Mouse (Mus musculus): ENCODE measurements at regions not wholly inside any gene's neighbourhood (a gene's known extent, or its start where the extent isn't known, plus 50 kb on each side); places are given as distances from the start of the nearest gene placed in this dataset.

GRCm38 (mm10) chr9:46643551-46643950, 323.8 kb upstream of the 4931429L15Rik start:
- H3K27ac ChIP-seq: no peak overlapping the region
- WGBS: 64% methylated on average over 3 of the region's 3 CpGs
- ATAC-seq (ENCODE audit: low FRiP score): no peak

DNA sequence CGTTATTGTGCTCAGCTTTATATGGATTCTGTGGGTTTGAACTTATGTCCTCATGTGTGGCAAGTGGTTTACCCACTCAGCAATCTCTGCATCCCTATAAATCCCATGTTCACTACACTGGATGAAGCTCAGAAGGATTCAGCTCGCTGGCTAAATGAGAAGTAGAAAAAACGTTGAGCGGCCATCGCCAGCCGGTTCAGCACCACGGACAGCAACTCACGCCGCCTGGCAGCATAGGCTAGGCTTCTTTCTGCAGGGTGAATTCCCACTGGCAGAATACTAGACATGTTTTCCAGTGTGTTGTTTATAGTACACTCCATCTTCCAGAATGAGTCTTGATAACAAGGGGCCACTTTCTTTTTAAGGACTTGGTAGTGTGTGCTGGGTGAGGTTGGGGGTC, 322.9 kb upstream of the 4931429L15Rik start:
- H3K4me1 ChIP-seq (replicated peaks; ENCODE audit: control insufficient read depth, insufficient read depth, low read length): 0 out of 2 replicates have a peak, but pooled peaks cover 13% of the 10 kb centered on the region
- no peak overlapping the region for H3K27ac ChIP-seq
- H3K4me2 ChIP-seq (replicated peaks): no peak overlapping the region
- no peak overlapping the region for H3K9ac ChIP-seq
- H3K4me3 ChIP-seq (replicated peaks; ENCODE audit: low read length): no peak overlapping the region
- no peaks in the 10 kb centered on the region for H3K9me3 ChIP-seq (ENCODE audit: control insufficient read depth, low read length)
- H3K36me3 ChIP-seq (replicated peaks; ENCODE audit: control insufficient read depth, insufficient read depth): no peaks in the 10 kb centered on the region
- peak; percentile 72 for DNase-seq (ENCODE audit: low spot score)
- 6% methylated on average over 9 of the region's 9 CpGs for WGBS
- H3K27me3 ChIP-seq (ENCODE audit: control insufficient read depth, insufficient read depth, low read length): no peaks in the 10 kb centered on the region
- ATAC-seq (ENCODE audit: low FRiP score): no peak

More at GRCm38 (mm10) chr9:46643551-46643950, 323.8 kb upstream of the 4931429L15Rik start:
- no peak for DNase-seq (ENCODE audit: low spot score)
- H3K9me3 ChIP-seq (ENCODE audit: control insufficient read depth, low read length): no peaks in the 10 kb centered on the region
- no peaks in the 10 kb centered on the region for H3K27me3 ChIP-seq (ENCODE audit: control insufficient read depth, insufficient read depth, low read length)
- H3K4me1 ChIP-seq (replicated peaks; ENCODE audit: control insufficient read depth, insufficient read depth, low read length): 0 out of 2 replicates have a peak, but pooled peaks cover 13% of the 10 kb centered on the region
- H3K4me2 ChIP-seq (replicated peaks): no peak overlapping the region
- no peaks in the 10 kb centered on the region for H3K36me3 ChIP-seq (replicated peaks; ENCODE audit: control insufficient read depth, insufficient read depth)
- no peak overlapping the region for H3K9ac ChIP-seq
- H3K4me3 ChIP-seq (replicated peaks; ENCODE audit: low read length): no peak overlapping the region

DNA sequence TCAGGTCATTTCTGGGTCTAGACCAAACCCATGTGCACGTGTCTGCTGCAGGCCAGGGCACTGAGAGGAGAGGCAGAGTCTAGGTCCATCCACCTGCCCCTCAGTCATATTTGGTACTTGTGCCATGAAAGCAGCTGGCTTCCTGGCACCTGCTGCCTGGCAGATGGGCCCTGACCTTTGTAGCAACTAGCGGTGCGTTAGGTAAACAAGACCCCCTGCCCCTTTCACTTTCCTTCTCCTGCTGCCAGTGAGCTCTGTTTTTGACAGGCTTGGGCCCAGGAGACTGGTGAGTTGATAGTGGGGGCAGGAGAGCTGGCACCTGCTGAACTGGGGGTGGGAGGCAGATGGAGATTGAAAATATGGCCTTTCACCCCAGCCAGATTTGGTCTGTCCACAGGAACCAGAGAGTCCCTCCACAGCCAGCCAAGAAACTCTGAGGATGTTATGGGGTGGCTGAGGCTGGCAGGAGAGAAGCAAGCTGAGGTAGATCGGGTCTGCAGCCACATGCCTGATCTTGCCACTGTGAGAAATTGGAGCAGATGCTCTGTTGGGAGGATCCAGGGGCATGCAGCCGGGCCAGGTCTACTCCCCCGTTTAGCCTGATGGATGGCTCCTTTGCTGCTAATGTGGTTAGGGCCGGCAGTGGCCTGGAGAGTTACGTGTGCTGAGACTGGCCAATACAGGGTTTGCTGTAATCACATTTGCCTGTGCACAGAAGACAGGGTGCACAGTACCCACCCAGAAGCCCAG, 316.6 kb upstream of the 4931429L15Rik start:
- no peaks in the 10 kb centered on the region for H3K36me3 ChIP-seq (replicated peaks; ENCODE audit: control insufficient read depth, insufficient read depth)
- no peak overlapping the region for H3K27ac ChIP-seq
- H3K9me3 ChIP-seq (ENCODE audit: control insufficient read depth, low read length): no peaks in the 10 kb centered on the region
- no peak overlapping the region for H3K4me2 ChIP-seq (replicated peaks)
- H3K4me3 ChIP-seq (replicated peaks; ENCODE audit: low read length): no peak overlapping the region
- H3K27me3 ChIP-seq (ENCODE audit: control insufficient read depth, insufficient read depth, low read length): no peaks in the 10 kb centered on the region
- 42% methylated on average over 8 of the region's 8 CpGs for whole genome bisulfite sequencing
- peak; percentile 48; the same call in 1 of the 2 replicates for ATAC-seq (ENCODE audit: low FRiP score)
- no peaks in the 10 kb centered on the region for H3K4me1 ChIP-seq (replicated peaks; ENCODE audit: control insufficient read depth, insufficient read depth, low read length)
- no peak for DNase-seq (ENCODE audit: low spot score)
- H3K9ac ChIP-seq: no peak overlapping the region

DNA sequence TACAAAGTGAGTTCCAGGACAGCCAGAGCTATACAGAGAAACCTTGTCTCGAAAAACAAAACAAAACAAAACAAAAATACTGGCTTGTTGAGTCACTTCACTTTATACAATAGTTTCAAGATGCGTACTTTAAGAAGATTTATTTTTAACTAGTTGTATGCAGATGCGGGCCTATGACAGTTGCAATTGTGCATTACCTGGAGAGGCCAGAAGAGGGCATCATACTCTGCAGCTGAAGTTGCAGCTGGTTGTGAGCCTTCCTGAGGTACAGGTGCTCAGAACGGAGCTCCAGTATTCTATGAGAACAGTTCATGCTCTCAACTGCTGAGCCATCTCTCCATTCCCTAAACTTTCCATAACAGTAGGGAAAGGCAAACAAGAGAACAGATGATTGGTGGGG, 314.2 kb upstream of the 4931429L15Rik start:
- 88% methylated on average over 4 of the region's 4 CpGs for WGBS
- H3K27me3 ChIP-seq (ENCODE audit: control insufficient read depth, insufficient read depth, low read length): no peaks in the 10 kb centered on the region
- no peaks in the 10 kb centered on the region for H3K9me3 ChIP-seq (ENCODE audit: control insufficient read depth, low read length)
- no peaks in the 10 kb centered on the region for H3K4me1 ChIP-seq (replicated peaks; ENCODE audit: control insufficient read depth, insufficient read depth, low read length)
- H3K27ac ChIP-seq: no peak overlapping the region
- no peak for DNase-seq (ENCODE audit: low spot score)
- no peak overlapping the region for H3K4me2 ChIP-seq (replicated peaks)
- no peak for ATAC-seq (ENCODE audit: low FRiP score)
- H3K4me3 ChIP-seq (replicated peaks; ENCODE audit: low read length): no peak overlapping the region
- H3K36me3 ChIP-seq (replicated peaks; ENCODE audit: control insufficient read depth, insufficient read depth): no peaks in the 10 kb centered on the region
- no peak overlapping the region for H3K9ac ChIP-seq

DNA sequence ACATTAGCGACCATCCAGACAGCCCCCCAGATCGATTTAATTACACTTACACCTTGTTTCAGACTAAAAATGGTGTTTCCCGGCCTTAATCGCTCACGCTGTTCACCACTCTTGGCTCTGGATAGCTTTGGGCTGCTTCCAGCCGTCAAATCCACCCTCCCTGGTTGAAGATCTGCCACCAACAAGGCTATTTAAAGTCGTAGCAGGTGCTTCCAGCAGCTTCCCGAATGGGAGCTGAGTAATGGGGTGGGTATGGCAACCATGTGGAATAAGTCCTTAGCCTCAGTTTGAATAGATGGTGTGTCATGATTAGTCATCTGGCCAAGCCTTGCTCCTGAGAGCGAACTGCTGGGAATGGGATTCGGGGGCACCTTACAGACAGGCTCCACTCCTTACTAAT, 312.8 kb upstream of the 4931429L15Rik start:
- DNase-seq (ENCODE audit: low spot score) (no peak), ATAC-seq (ENCODE audit: low FRiP score) (no peak)
- no peak overlapping the region for H3K4me3 ChIP-seq (replicated peaks; ENCODE audit: low read length)
- no peak overlapping the region for H3K9ac ChIP-seq
- no peaks in the 10 kb centered on the region for H3K9me3 ChIP-seq (ENCODE audit: control insufficient read depth, low read length)
- no peaks in the 10 kb centered on the region for H3K4me1 ChIP-seq (replicated peaks; ENCODE audit: control insufficient read depth, insufficient read depth, low read length)
- no peaks in the 10 kb centered on the region for H3K36me3 ChIP-seq (replicated peaks; ENCODE audit: control insufficient read depth, insufficient read depth)
- 72% methylated on average over 10 of the region's 10 CpGs for whole genome bisulfite sequencing
- H3K27ac ChIP-seq: no peak overlapping the region
- no peak overlapping the region for H3K4me2 ChIP-seq (replicated peaks)
- H3K27me3 ChIP-seq (ENCODE audit: control insufficient read depth, insufficient read depth, low read length): no peaks in the 10 kb centered on the region

- Histone ChIP-seq H3K9ac (no peak overlapping the region), H3K27ac (no peak overlapping the region), H3K4me3 (replicated peaks; ENCODE audit: low read length) (no peak overlapping the region), H3K4me2 (replicated peaks) (no peak overlapping the region), H3K4me1 (replicated peaks; ENCODE audit: control insufficient read depth, insufficient read depth, low read length) (no peaks in the 10 kb centered on the region), H3K9me3 (ENCODE audit: control insufficient read depth, low read length) (no peaks in the 10 kb centered on the region), H3K36me3 (replicated peaks; ENCODE audit: control insufficient read depth, insufficient read depth) (no peaks in the 10 kb centered on the region), H3K27me3 (ENCODE audit: control insufficient read depth, insufficient read depth, low read length) (no peaks in the 10 kb centered on the region)
- no peak for ATAC-seq (ENCODE audit: low FRiP score)
- WGBS: 54% methylated on average over 2 of the region's 2 CpGs
- no peak for DNase-seq (ENCODE audit: low spot score)
Measured at GRCm38 (mm10) chr9:46622255-46622654, 302.5 kb upstream of the 4931429L15Rik start.

GRCm38 (mm10) chr9:46621851-46622250, 302.1 kb upstream of the 4931429L15Rik start:
- Histone ChIP-seq H3K4me2 (replicated peaks) (no peak overlapping the region), H3K9ac (no peak overlapping the region), H3K4me3 (replicated peaks; ENCODE audit: low read length) (no peak overlapping the region), H3K27me3 (ENCODE audit: control insufficient read depth, insufficient read depth, low read length) (no peaks in the 10 kb centered on the region), H3K9me3 (ENCODE audit: control insufficient read depth, low read length) (no peaks in the 10 kb centered on the region), H3K36me3 (replicated peaks; ENCODE audit: control insufficient read depth, insufficient read depth) (no peaks in the 10 kb centered on the region), H3K4me1 (replicated peaks; ENCODE audit: control insufficient read depth, insufficient read depth, low read length) (no peaks in the 10 kb centered on the region), H3K27ac (no peak overlapping the region)
- DNase-seq (ENCODE audit: low spot score): no peak
- ATAC-seq (ENCODE audit: low FRiP score): no peak
- whole genome bisulfite sequencing: 98% methylated on average over 6 of the region's 6 CpGs

GRCm38 (mm10) chr9:46610101-46611005, 290.6 kb upstream of the 4931429L15Rik start:
- Histone ChIP-seq H3K36me3 (replicated peaks; ENCODE audit: control insufficient read depth, insufficient read depth) (no peaks in the 10 kb centered on the region), H3K9me3 (ENCODE audit: control insufficient read depth, low read length) (no peaks in the 10 kb centered on the region), H3K9ac (no peak overlapping the region), H3K27ac (peak overlapping the region; percentile 43; the same call in 1 of the 2 replicates), H3K27me3 (ENCODE audit: control insufficient read depth, insufficient read depth, low read length) (no peaks in the 10 kb centered on the region), H3K4me3 (replicated peaks; ENCODE audit: low read length) (no peak overlapping the region), H3K4me1 (replicated peaks; ENCODE audit: control insufficient read depth, insufficient read depth, low read length) (peaks cover 14% of the 10 kb centered on the region), H3K4me2 (replicated peaks) (no peak overlapping the region)
- no peak for ATAC-seq (ENCODE audit: low FRiP score)
- DNase-seq (ENCODE audit: low spot score): no peak
- 19% methylated on average over 11 of the region's 11 CpGs for WGBS

- WGBS: 86% methylated on average over 8 of the region's 8 CpGs
- H3K4me3 ChIP-seq (replicated peaks; ENCODE audit: low read length): no peak overlapping the region
- H3K9ac ChIP-seq: no peak overlapping the region
- no peak for ATAC-seq (ENCODE audit: low FRiP score)
- H3K27me3 ChIP-seq (ENCODE audit: control insufficient read depth, insufficient read depth, low read length): no peaks in the 10 kb centered on the region
- DNase-seq (ENCODE audit: low spot score): no peak
- no peaks in the 10 kb centered on the region for H3K9me3 ChIP-seq (ENCODE audit: control insufficient read depth, low read length)
- H3K4me1 ChIP-seq (replicated peaks; ENCODE audit: control insufficient read depth, insufficient read depth, low read length): peaks cover 14% of the 10 kb centered on the region
- no peaks in the 10 kb centered on the region for H3K36me3 ChIP-seq (replicated peaks; ENCODE audit: control insufficient read depth, insufficient read depth)
- no peak overlapping the region for H3K4me2 ChIP-seq (replicated peaks)
- H3K27ac ChIP-seq: no peak overlapping the region; the same call in 1 of the 2 replicates
Measured at GRCm38 (mm10) chr9:46608695-46609094, 288.9 kb upstream of the 4931429L15Rik start.
